ENCODE assay signal across 12 mouse cellular contexts in genomic region chr1:171658561-171658991, GRCm38 (mm10). TPM values are rescaled to one million over a fixed set of nuclear protein-coding genes. Genes with fewer than 3 reads are reported as not detected.
A peak's percentile ranks its signal among the peaks of the same experiment; 100 is the strongest.
DNase-seq lines count a peak whose midpoint lies in the region; ATAC-seq lines count a peak whose summit lies in the region.
"Had no signal": no experiment of that assay in that cellular context is flagged by ENCODE, and none has a peak within 500 bp of the region (broad histone marks: within the 10 kb centered on the region; RNA-seq: fewer than 3 reads in every experiment).

No protein-coding gene starts in this region.

- H3K4me3 ChIP-seq in hindbrain, embryonic 16.5 days (ENCODE audit: low read length): no peak overlapping the region
- H3K4me3 ChIP-seq in hindbrain, embryonic 10.5 days: no peak overlapping the region
- H3K4me3 ChIP-seq in hindbrain, embryonic 14.5 days (replicated peaks; ENCODE audit: low read length): no peak overlapping the region

- H3K9ac ChIP-seq in hindbrain, embryonic 16.5 days (ENCODE audit: low read depth, low read length): no peak overlapping the region
- no peak overlapping the region for H3K9ac ChIP-seq in hindbrain, embryonic 14.5 days
- H3K9ac ChIP-seq: liver, embryonic 14.5 days had no signal

- no peaks in the 10 kb centered on the region for H3K4me1 ChIP-seq in hindbrain, embryonic 16.5 days (ENCODE audit: control insufficient read depth, insufficient read depth, low read depth, low read length)
- no peaks in the 10 kb centered on the region for H3K4me1 ChIP-seq in hindbrain, embryonic 10.5 days (replicated peaks)
- H3K4me1 ChIP-seq in hindbrain, embryonic 14.5 days (replicated peaks; ENCODE audit: control insufficient read depth, insufficient read depth, low read length): no peaks in the 10 kb centered on the region

- DNase-seq in hindbrain, embryonic 10.5 days (ENCODE audit: low spot score): no peak
- DNase-seq in urinary bladder, postnatal 36 days (ENCODE audit: low spot score in 2 of 2): peak; percentile 7 to 11
- DNase-seq in urinary bladder, postnatal 25 days (ENCODE audit: low spot score): no peak
- peak; percentile 52 to 66 for DNase-seq in left cerebral cortex, postnatal 25 days (ENCODE audit: low spot score in 2 of 2)
- no peak for DNase-seq in gastrocnemius, postnatal 36 days
- no peak for DNase-seq in cerebellum, adult 9-11 months
- DNase-seq in hindbrain, embryonic 14.5 days (ENCODE audit: low spot score): no peak
- DNase-seq: kidney, postnatal 10 days had no signal

- 0 out of 2 replicates have a peak, but pooled peaks have one; percentile 50 for ATAC-seq in hindbrain, embryonic 16.5 days
- ATAC-seq in hindbrain, embryonic 14.5 days (ENCODE audit: low FRiP score): no peak
- ATAC-seq: forebrain, embryonic 16.5 days had no signal

- no peaks in the 10 kb centered on the region for H3K36me3 ChIP-seq in hindbrain, embryonic 16.5 days (ENCODE audit: control insufficient read depth, insufficient read depth, low read length)
- H3K36me3 ChIP-seq in hindbrain, embryonic 10.5 days: no peaks in the 10 kb centered on the region
- H3K36me3 ChIP-seq in hindbrain, embryonic 14.5 days (replicated peaks; ENCODE audit: control insufficient read depth, insufficient read depth): no peaks in the 10 kb centered on the region

- H3K27me3 ChIP-seq in hindbrain, embryonic 16.5 days (replicated peaks; ENCODE audit: control insufficient read depth, insufficient read depth, low read length): no peaks in the 10 kb centered on the region
- H3K27me3 ChIP-seq in hindbrain, embryonic 10.5 days (ENCODE audit: insufficient read depth, poor library complexity, severe bottlenecking): no peaks in the 10 kb centered on the region
- H3K27me3 ChIP-seq in hindbrain, embryonic 14.5 days (ENCODE audit: control insufficient read depth, insufficient read depth, low read length): no peaks in the 10 kb centered on the region

- H3K4me2 ChIP-seq in hindbrain, embryonic 16.5 days (ENCODE audit: low read length): no peak overlapping the region
- H3K4me2 ChIP-seq in hindbrain, embryonic 14.5 days (replicated peaks): no peak overlapping the region

- H3K27ac ChIP-seq in hindbrain, embryonic 16.5 days (ENCODE audit: low read depth, low read length): no peak overlapping the region
- no peak overlapping the region for H3K27ac ChIP-seq in hindbrain, embryonic 10.5 days
- no peak overlapping the region for H3K27ac ChIP-seq in hindbrain, embryonic 14.5 days
- H3K27ac ChIP-seq: liver, embryonic 14.5 days had no signal

- intact Hi-C loops in left cerebral cortex, postnatal 25 days (cut with DNase I): loop anchor here (5.0 kb wide), 2 partner anchors 46 to 91 kb away; no protein-coding TSS in a partner anchor
- intact Hi-C loops in gastrocnemius, postnatal 36 days (cut with DNase I): no loop called here

- 80% methylated on average over 5 of the region's 5 CpGs for whole genome bisulfite sequencing in hindbrain, embryonic 16.5 days
- 86% methylated on average over 5 of the region's 5 CpGs for WGBS in hindbrain, embryonic 10.5 days
- 84% methylated on average over 5 of the region's 5 CpGs for WGBS in hindbrain, embryonic 14.5 days

- H3K9me3 ChIP-seq in hindbrain, embryonic 16.5 days (ENCODE audit: control insufficient read depth, low read length): no peaks in the 10 kb centered on the region
- no peaks in the 10 kb centered on the region for H3K9me3 ChIP-seq in hindbrain, embryonic 10.5 days
- no peaks in the 10 kb centered on the region for H3K9me3 ChIP-seq in hindbrain, embryonic 14.5 days (ENCODE audit: control insufficient read depth, low read length)

RNA-seq across cellular contexts. Expression of gene Slamf7, which starts 5.7 kb away (rescaled TPM):
- 0.12 TPM in 1 of 2 replicates, not detected in the other for polyA plus RNA-seq in hindbrain, embryonic 16.5 days (2015; fragmentation: Nextera tagmentation; extraction: Ambion mirVana)
- polyA plus RNA-seq in hindbrain, embryonic 10.5 days (2016; fragmentation: Nextera tagmentation; extraction: Ambion mirVana): not detected in 2 replicates
- not detected for total RNA-seq in left cerebral cortex, postnatal 25 days (2021)
- total RNA-seq in gastrocnemius, postnatal 36 days (2021): under 1 TPM in 1 of 2 experiments, not detected in 1; 0.12 TPM
- polyA plus RNA-seq in hindbrain, embryonic 14.5 days (2014; fragmentation: Nextera tagmentation; extraction: Ambion mirVana): not detected in 2 replicates
- polyA plus RNA-seq: forebrain, embryonic 16.5 days; heart, embryonic 14.5 days had no signal

RNA-seq across cellular contexts. Expression of gene Cd48, which starts 23.2 kb away (rescaled TPM):
- polyA plus RNA-seq in hindbrain, embryonic 16.5 days (2015; fragmentation: Nextera tagmentation; extraction: Ambion mirVana): 0.98 and 1.3 TPM in 2 replicates
- polyA plus RNA-seq in hindbrain, embryonic 10.5 days (2016; fragmentation: Nextera tagmentation; extraction: Ambion mirVana): 0.30 and 0.46 TPM in 2 replicates
- total RNA-seq in left cerebral cortex, postnatal 25 days (2021): 1 to 10 TPM in 1 of 2 experiments, under 1 TPM in 1; 0.27 to 1.0 TPM
- under 1 TPM; 0.64 to 0.74 TPM for total RNA-seq in gastrocnemius, postnatal 36 days (2021)
- 1.1 and 2.1 TPM in 2 replicates for polyA plus RNA-seq in hindbrain, embryonic 14.5 days (2014; fragmentation: Nextera tagmentation; extraction: Ambion mirVana)

RNA-seq across cellular contexts. Expression of gene Ly9, which starts 51.4 kb away (rescaled TPM):
- polyA plus RNA-seq in hindbrain, embryonic 16.5 days (2015; fragmentation: Nextera tagmentation; extraction: Ambion mirVana): 0.18 TPM in 1 of 2 replicates, not detected in the other
- 0.09 TPM in 1 of 2 replicates, not detected in the other for polyA plus RNA-seq in hindbrain, embryonic 10.5 days (2016; fragmentation: Nextera tagmentation; extraction: Ambion mirVana)
- not detected for total RNA-seq in left cerebral cortex, postnatal 25 days (2021)
- under 1 TPM in 1 of 2 experiments, not detected in 1; 0.12 TPM for total RNA-seq in gastrocnemius, postnatal 36 days (2021)
- polyA plus RNA-seq in hindbrain, embryonic 14.5 days (2014; fragmentation: Nextera tagmentation; extraction: Ambion mirVana): 0.14 TPM in 1 of 2 replicates, not detected in the other
- polyA plus RNA-seq: forebrain, embryonic 16.5 days; heart, embryonic 14.5 days had no signal

Comparison
In these comparisons a context has a peak if more than half of its experiments do, and no peak if none do; other contexts are left out.
1. DNase-seq: peak in urinary bladder, postnatal 36 days (2 of 2) and left cerebral cortex, postnatal 25 days (2 of 2); none in hindbrain, embryonic 10.5 days (single experiment), urinary bladder, postnatal 25 days (single experiment), gastrocnemius, postnatal 36 days (0 of 2), cerebellum, adult 9-11 months (single experiment) and hindbrain, embryonic 14.5 days (single experiment).